Mouse (Mus musculus): ENCODE measurements around the gene Fam57b.
"Not testable (repeated sequence)": the region's sequence is repeated elsewhere in the genome, so short reads cannot be mapped to it uniquely, and the experiment has no call there.

Fam57b gene

GRCm38 (mm10) chr7:126779101-126779500 is 18.4 kb upstream of the Fam57b start:
- not testable (repeated sequence) for DNase-seq

GRCm38 (mm10) chr7:126779983-126780970 is 17.2 kb upstream of the Fam57b start:
- DNase-seq: peak; percentile 89

- DNase-seq: no peak
Observed at GRCm38 (mm10) chr7:126780971-126781635, 16.4 kb upstream of the Fam57b start, which contains the start of gene Tbx6. TSS of gene Tbx6 (plus strand) at chr7:126781483.

- no peak for DNase-seq
Observed at GRCm38 (mm10) chr7:126781661-126782370, 15.7 kb upstream of the Fam57b start.

- no peak for DNase-seq
Observed at GRCm38 (mm10) chr7:126782693-126783092, 14.8 kb upstream of the Fam57b start.

GRCm38 (mm10) chr7:126784469-126784868 is 13.0 kb upstream of the Fam57b start:
- no peak for DNase-seq

GRCm38 (mm10) chr7:126785056-126785455 is 12.4 kb upstream of the Fam57b start:
- DNase-seq: no peak

GRCm38 (mm10) chr7:126786142-126786541 is 11.3 kb upstream of the Fam57b start:
- DNase-seq: no peak

GRCm38 (mm10) chr7:126789141-126789540 is 8.3 kb upstream of the Fam57b start:
- no peak for DNase-seq

- peak; percentile 97 for DNase-seq
Observed at GRCm38 (mm10) chr7:126791851-126792720, 5.4 kb upstream of the Fam57b start, which contains the start of gene Ppp4c. TSS of gene Ppp4c (minus strand) at chr7:126792496.

- DNase-seq: no peak
Observed at GRCm38 (mm10) chr7:126792721-126793443, 4.6 kb upstream of the Fam57b start.

GRCm38 (mm10) chr7:126793456-126794270 is 3.8 kb upstream of the Fam57b start:
- DNase-seq: no peak

- DNase-seq: no peak
Observed at GRCm38 (mm10) chr7:126794271-126794605, 3.2 kb upstream of the Fam57b start.

- no peak for DNase-seq
Observed at GRCm38 (mm10) chr7:126795387-126796317, 1.8 kb upstream of the Fam57b start.

GRCm38 (mm10) chr7:126796350-126796932 is 1.0 kb upstream of the Fam57b start:
- no peak for DNase-seq

GRCm38 (mm10) chr7:126798127-126799049 is 920 bp downstream of the Fam57b start:
- DNase-seq: peak; percentile 64

- DNase-seq: peak; percentile 99
Observed at GRCm38 (mm10) chr7:126799050-126799467, 1.6 kb downstream of the Fam57b start.

Data from kidney, adult 9 months (tissue).